Mouse (Mus musculus): Measurements from ENCODE around the gene Fndc3c1.

The Fndc3c1 gene

GRCm38 (mm10) chrX:106485101-106485651 lies at the start of gene Fndc3c1:
Gene Fndc3c1, minus strand, starts transcription at chrX:106485401.
- peak; percentile 52 for DNase-seq (ENCODE audit: low read depth, low spot score)

GRCm38 (mm10) chrX:106486451-106486850 lies 1.2 kb upstream of the Fndc3c1 start:
- no peak for DNase-seq (ENCODE audit: low read depth, low spot score)

GRCm38 (mm10) chrX:106485671-106486070 lies 470 bp upstream of the Fndc3c1 start:
- peak; percentile 16 for DNase-seq (ENCODE audit: low read depth, low spot score)

GRCm38 (mm10) chrX:106479891-106480290 lies 5.3 kb downstream of the Fndc3c1 start:
- peak; percentile 44 for DNase-seq (ENCODE audit: low read depth, low spot score)

- DNase-seq (ENCODE audit: low read depth, low spot score): no peak
Measured at GRCm38 (mm10) chrX:106385304-106385703, 99.9 kb downstream of the Fndc3c1 start.

- DNase-seq (ENCODE audit: low read depth, low spot score): peak; percentile 2
Measured at GRCm38 (mm10) chrX:106380608-106381007, 104.6 kb downstream of the Fndc3c1 start.
